Mouse (Mus musculus) kidney, embryonic 14.5 days (tissue): ENCODE measurements around the gene Irs2. TPM values are rescaled to one million over a fixed set of nuclear protein-coding genes. Genes with fewer than 3 reads are reported as not detected.
A peak's percentile ranks its signal among the peaks of the same experiment; 100 is the strongest.

Experiments used
- ATAC-seq: fragments of 200-750 bp; cut with Nextera tagmentation; 2 replicates; pipeline ENCODE4 v1.8.0; 2017; ENCODE audit warnings: moderate number of reproducible peaks, mild to moderate bottlenecking, moderate TSS enrichment, moderate library complexity; ENCODE audit not compliant: low FRiP score, low TSS enrichment
- H3K27ac ChIP-seq: fragments of 300-500 bp; sonication (generic); 2 replicates; pipeline ENCODE4 v1.5.1; 2014; ENCODE audit warnings: low read depth, mild to moderate bottlenecking, low read length, moderate library complexity, mixed read lengths
- H3K27me3 ChIP-seq: fragments of 300-500 bp; sonication (generic); 2 replicates; pipeline ENCODE4 v1.6.1; 2014; ENCODE audit warnings: mild to moderate bottlenecking, low read length; ENCODE audit not compliant: control insufficient read depth, insufficient read depth
- H3K36me3 ChIP-seq: fragments of 300-500 bp; sonication (generic); 2 replicates; pipeline ENCODE4 v1.6.1; 2014; ENCODE audit warnings: low read length, mixed read lengths; ENCODE audit not compliant: control insufficient read depth, insufficient read depth
- H3K4me1 ChIP-seq: fragments of 300-500 bp; sonication (generic); 2 replicates; pipeline ENCODE4 v1.6.1; 2014; ENCODE audit warnings: low read length, mixed read lengths; ENCODE audit not compliant: control insufficient read depth, insufficient read depth
- H3K4me2 ChIP-seq: fragments of 300-500 bp; sonication (generic); replicated peaks from 2 replicates; pipeline ENCODE4 v1.6.1; 2014; ENCODE audit warnings: low read depth, mild to moderate bottlenecking, low read length
- H3K4me3 ChIP-seq: fragments of 300-500 bp; sonication (generic); 2 replicates; pipeline ENCODE4 v1.5.1; 2014; ENCODE audit warnings: mild to moderate bottlenecking, low read length
- H3K9ac ChIP-seq: fragments of 300-500 bp; sonication (generic); 2 replicates; pipeline ENCODE4 v1.6.1; 2014; ENCODE audit warnings: low read depth, mild to moderate bottlenecking, low read length, moderate library complexity
- H3K9me3 ChIP-seq: fragments of 300-500 bp; sonication (generic); 2 replicates; pipeline ENCODE4 v1.6.1; 2016; ENCODE audit warnings: low read length; ENCODE audit not compliant: control insufficient read depth
- WGBS: fragments of 180-500 bp; shearing (Covaris S2); extraction: QIAGEN DNeasy Blood & Tissue Kit; methylation state at CpG from one replicate; pipeline ENCODE4 v1.1.7; 2014; 5-methylcytosine and 5-hydroxymethylcytosine counted together
- polyA plus RNA-seq: library from polyadenylated mRNA; unstranded; fragments of >200 nt; fragmentation: Nextera tagmentation; extraction: Ambion mirVana; gene quantifications from 2 replicates; pipeline ENCODE4 v1.2.1, GENCODE M21; 2014

Irs2 gene
- polyA plus RNA-seq, 1 experiment from 2014 or later, result 6.6 TPM

- ATAC-seq, result no peak
- Histone ChIP-seq H3K4me1 (peaks cover 16% of the 10 kb centered on the region), H3K27me3 (no peaks in the 10 kb centered on the region), H3K4me3 (no peak overlapping the region), H3K9me3 (no peaks in the 10 kb centered on the region), H3K36me3 (no peaks in the 10 kb centered on the region), H3K9ac (no peak overlapping the region), H3K4me2 (no peak overlapping the region), H3K27ac (no peak overlapping the region)
- WGBS, result 47% methylated on average over 6 of the region's 6 CpGs
Measured at GRCm38 (mm10) chr8:10939883-10940282, 68.4 kb downstream of the Irs2 start.

DNA sequence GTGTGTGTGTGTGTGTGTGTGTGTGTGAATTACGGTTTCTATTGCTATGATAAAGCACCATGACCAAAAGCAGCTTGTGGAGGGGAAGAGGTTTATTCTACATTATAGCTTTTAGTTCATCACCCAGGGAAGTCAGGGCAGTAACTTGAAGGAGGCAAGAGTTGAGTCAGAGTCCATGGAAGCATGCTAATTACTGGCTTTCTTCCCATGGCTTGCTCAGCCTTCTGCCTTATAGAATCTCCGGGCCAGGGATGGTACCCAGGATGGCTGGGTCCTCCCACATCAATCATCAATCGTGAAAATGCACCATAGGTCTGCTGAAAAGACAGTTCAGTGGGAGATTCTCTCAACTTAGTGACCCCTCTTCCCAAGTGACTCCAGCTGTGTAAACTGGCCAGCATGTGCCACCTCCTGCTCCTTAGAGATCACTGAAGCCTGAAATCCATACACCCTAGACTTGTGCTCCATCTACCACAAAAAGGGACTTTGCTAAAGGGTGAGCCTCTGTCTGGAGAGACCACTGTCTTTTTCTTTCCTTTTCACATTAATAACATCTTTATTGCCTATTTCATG lies 69.0 kb downstream of the Irs2 start:
- Histone ChIP-seq H3K27ac (no peak overlapping the region), H3K4me2 (no peak overlapping the region), H3K4me3 (no peak overlapping the region), H3K36me3 (no peaks in the 10 kb centered on the region), H3K4me1 (peaks cover 16% of the 10 kb centered on the region), H3K9me3 (no peaks in the 10 kb centered on the region), H3K9ac (no peak overlapping the region), H3K27me3 (no peaks in the 10 kb centered on the region)
- 27% methylated on average over 3 of the region's 3 CpGs for WGBS
- ATAC-seq, result peak; percentile 53; the same call in 1 of the 2 replicates

DNA sequence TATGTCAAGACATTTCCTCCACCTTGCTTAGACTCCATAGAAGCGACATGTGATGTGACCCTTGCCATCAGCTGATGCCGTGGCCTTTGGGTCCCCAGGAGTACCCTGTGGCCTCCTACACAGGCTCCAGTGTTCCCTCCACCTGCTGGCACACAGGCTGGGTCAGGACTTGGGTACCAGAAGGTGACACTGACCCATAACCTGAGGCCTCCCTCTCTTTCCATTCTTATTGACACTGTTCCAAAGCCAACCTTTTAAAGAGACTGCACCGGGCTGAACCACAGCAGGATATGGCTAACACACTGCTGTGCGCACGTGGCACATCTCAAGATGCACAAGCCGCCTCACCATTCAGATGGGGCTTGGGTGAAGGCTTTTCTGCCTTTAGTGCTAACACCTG lies 70.0 kb downstream of the Irs2 start:
- Histone ChIP-seq H3K4me1 (peaks cover 13% of the 10 kb centered on the region), H3K9ac (no peak overlapping the region), H3K4me3 (no peak overlapping the region), H3K27me3 (no peaks in the 10 kb centered on the region), H3K27ac (no peak overlapping the region), H3K9me3 (no peaks in the 10 kb centered on the region), H3K4me2 (no peak overlapping the region), H3K36me3 (no peaks in the 10 kb centered on the region)
- 82% methylated on average over 6 of the region's 6 CpGs for WGBS
- no peak for ATAC-seq

DNA sequence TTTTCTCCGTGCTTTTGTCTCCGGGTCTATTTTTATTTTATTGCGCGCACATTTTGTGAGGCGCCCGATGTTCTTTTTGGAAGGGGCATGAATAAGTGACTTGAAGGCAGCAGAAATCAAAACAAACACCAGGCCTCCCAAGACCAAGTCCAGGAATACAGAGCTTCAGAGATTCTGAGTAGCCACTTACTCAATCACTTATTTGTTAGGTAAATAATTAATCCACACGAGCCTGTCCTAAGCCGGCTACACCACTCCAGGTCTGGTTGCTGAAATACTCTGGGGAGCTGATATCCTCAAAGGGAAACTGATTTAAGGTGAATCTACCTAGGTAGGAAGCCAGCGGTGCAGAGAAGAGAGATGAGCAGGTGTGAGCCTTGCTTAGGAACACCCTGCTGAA lies 71.6 kb downstream of the Irs2 start:
- Histone ChIP-seq H3K4me1 (peaks cover 12% of the 10 kb centered on the region), H3K9me3 (no peaks in the 10 kb centered on the region), H3K27ac (peak overlapping the region; percentile 57; the same call in 1 of the 2 replicates), H3K36me3 (no peaks in the 10 kb centered on the region), H3K9ac (no peak overlapping the region), H3K27me3 (no peaks in the 10 kb centered on the region), H3K4me2 (no peak overlapping the region), H3K4me3 (no peak overlapping the region)
- peak; percentile 56 for ATAC-seq
- WGBS, result 74% methylated on average over 9 of the region's 9 CpGs

GRCm38 (mm10) chr8:10935231-10935630 lies 73.0 kb downstream of the Irs2 start:
- H3K4me2 ChIP-seq, result no peak overlapping the region
- no peaks in the 10 kb centered on the region for H3K36me3 ChIP-seq
- H3K27ac ChIP-seq, result no peak overlapping the region
- ATAC-seq, result no peak
- H3K4me3 ChIP-seq, result no peak overlapping the region
- H3K9ac ChIP-seq, result no peak overlapping the region
- H3K9me3 ChIP-seq, result no peaks in the 10 kb centered on the region
- H3K4me1 ChIP-seq, result peaks cover 12% of the 10 kb centered on the region
- no peaks in the 10 kb centered on the region for H3K27me3 ChIP-seq
- WGBS, result 55% methylated on average over 8 of the region's 8 CpGs
